In the genomic region with DNA sequence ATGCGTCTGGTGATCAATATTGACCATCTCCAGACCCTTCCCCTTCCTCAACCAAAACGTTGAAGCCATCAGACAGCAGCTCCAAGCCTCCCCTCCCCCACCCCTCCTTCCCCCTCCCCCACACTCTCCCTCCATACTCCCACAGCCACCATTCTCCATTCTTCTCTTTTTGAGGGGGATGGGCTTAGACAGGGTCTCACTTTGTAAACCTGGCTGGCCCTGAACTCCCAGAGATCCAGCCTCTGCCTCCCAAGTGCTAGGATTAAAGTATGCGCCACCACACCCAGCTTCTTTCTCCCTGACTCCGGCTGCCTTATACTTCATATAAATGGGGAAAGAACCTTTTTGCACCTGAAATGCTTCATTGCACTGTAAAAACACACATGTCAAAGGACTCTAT, we compare ENCODE assay signal across 27 mouse cellular contexts.
"Had no signal": no experiment of that assay in that cellular context is flagged by ENCODE, and none has a peak within 500 bp of the region (broad histone marks: within the 10 kb centered on the region; RNA-seq: fewer than 3 reads in every experiment).

No protein-coding gene starts in this region.

- H3K4me1 ChIP-seq: embryonic facial prominence, embryonic 12.5 days; embryonic facial prominence, embryonic 13.5 days; embryonic facial prominence, embryonic 15.5 days had no signal

- H3K9me3 ChIP-seq: embryonic facial prominence, embryonic 10.5 days; embryonic facial prominence, embryonic 12.5 days; embryonic facial prominence, embryonic 13.5 days; embryonic facial prominence, embryonic 15.5 days; forebrain, embryonic 10.5 days; forebrain, embryonic 12.5 days; forebrain, embryonic 13.5 days; forebrain, embryonic 15.5 days had no signal

- H3K36me3 ChIP-seq: embryonic facial prominence, embryonic 10.5 days; embryonic facial prominence, embryonic 12.5 days; embryonic facial prominence, embryonic 13.5 days; embryonic facial prominence, embryonic 15.5 days; forebrain, embryonic 10.5 days; forebrain, embryonic 12.5 days; forebrain, embryonic 15.5 days had no signal

- DNase-seq: cerebellum, adult 9-10 months; cerebellum, adult 9-11 months; cerebellum, postnatal 10 days; cerebellum, postnatal 14 days; cerebellum, postnatal 25 days; cerebellum, postnatal 36 days; embryo, embryonic 11 days; forebrain, postnatal 0 days; gastrocnemius, adult 2 months; gastrocnemius, postnatal 10 days; gastrocnemius, postnatal 14 days; gastrocnemius, postnatal 25 days; gastrocnemius, postnatal 36 days; heart, adult 11 months; heart, adult 18-20 months; heart, adult 2 months had no signal

- ATAC-seq: forebrain, embryonic 13.5 days; forebrain, embryonic 14.5 days; forebrain, embryonic 15.5 days; forebrain, embryonic 16.5 days; forebrain, postnatal 0 days had no signal

- H3K4me2 ChIP-seq: embryonic facial prominence, embryonic 12.5 days; embryonic facial prominence, embryonic 13.5 days; embryonic facial prominence, embryonic 15.5 days; forebrain, embryonic 12.5 days; forebrain, embryonic 13.5 days; forebrain, embryonic 15.5 days had no signal

- H3K27me3 ChIP-seq: embryonic facial prominence, embryonic 12.5 days; forebrain, embryonic 12.5 days; forebrain, embryonic 13.5 days; forebrain, embryonic 15.5 days had no signal

- H3K27ac ChIP-seq: embryonic facial prominence, embryonic 10.5 days; embryonic facial prominence, embryonic 12.5 days; embryonic facial prominence, embryonic 13.5 days; embryonic facial prominence, embryonic 15.5 days; forebrain, embryonic 10.5 days; forebrain, embryonic 12.5 days; forebrain, embryonic 13.5 days; forebrain, embryonic 15.5 days; gastrocnemius, adult 2 months; heart, adult 2 months had no signal

- H3K9ac ChIP-seq: embryonic facial prominence, embryonic 12.5 days; embryonic facial prominence, embryonic 13.5 days; embryonic facial prominence, embryonic 15.5 days; forebrain, embryonic 12.5 days; forebrain, embryonic 13.5 days; forebrain, embryonic 15.5 days; forebrain, postnatal 0 days had no signal

- H3K4me3 ChIP-seq: embryonic facial prominence, embryonic 10.5 days; embryonic facial prominence, embryonic 12.5 days; embryonic facial prominence, embryonic 13.5 days; embryonic facial prominence, embryonic 15.5 days; erythroblast, embryonic 14.5 days; forebrain, embryonic 10.5 days; forebrain, embryonic 12.5 days; forebrain, embryonic 13.5 days; forebrain, embryonic 15.5 days; gastrocnemius, adult 2 months; heart, adult 2 months had no signal
